Comparison of ENCODE assay signal across 12 mouse cellular contexts in the genomic region with DNA sequence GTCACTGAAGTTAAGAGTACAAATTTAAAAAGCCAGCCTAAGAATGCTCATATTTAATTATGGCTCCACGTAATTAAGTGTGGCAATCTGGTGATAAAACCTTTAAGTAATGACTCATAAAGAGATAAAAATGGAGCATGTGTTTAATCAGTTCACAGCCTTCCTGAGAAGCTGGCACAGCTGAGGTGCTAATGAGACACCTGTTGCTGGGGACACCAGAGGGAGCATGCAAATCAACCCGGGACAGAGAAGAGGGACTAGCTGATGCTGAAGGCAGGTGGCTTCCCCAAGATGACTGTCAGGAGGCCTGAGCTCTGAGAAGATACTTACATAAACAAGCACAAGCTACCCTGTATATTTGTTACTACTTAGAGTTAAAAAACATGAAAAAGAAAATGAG.
A peak's percentile ranks its signal among the peaks of the same experiment; 100 is the strongest.
DNase-seq lines count a peak whose midpoint lies in the region; ATAC-seq and TF ChIP-seq lines count a peak whose summit lies in the region.
"Had no signal": no experiment of that assay in that cellular context is flagged by ENCODE, and none has a peak within 500 bp of the region (broad histone marks: within the 10 kb centered on the region; RNA-seq: fewer than 3 reads in every experiment).

No protein-coding gene starts in this region.

- no peaks in the 10 kb centered on the region for H3K9me3 ChIP-seq in midbrain, postnatal 0 days (ENCODE audit: low read length)
- no peaks in the 10 kb centered on the region for H3K9me3 ChIP-seq in midbrain, embryonic 10.5 days (replicated peaks)
- no peaks in the 10 kb centered on the region for H3K9me3 ChIP-seq in hindbrain, embryonic 14.5 days (ENCODE audit: control insufficient read depth, low read length)
- H3K9me3 ChIP-seq: embryonic facial prominence, embryonic 12.5 days; limb, embryonic 13.5 days had no signal

- H3K9ac ChIP-seq in midbrain, postnatal 0 days (replicated peaks; ENCODE audit: low read length, poor library complexity, severe bottlenecking): no peak overlapping the region
- H3K9ac ChIP-seq in hindbrain, embryonic 14.5 days: no peak overlapping the region
- H3K9ac ChIP-seq: embryonic facial prominence, embryonic 12.5 days; limb, embryonic 13.5 days had no signal

- H3K4me2 ChIP-seq in midbrain, postnatal 0 days (ENCODE audit: low read depth, low read length, poor library complexity, severe bottlenecking): no peak overlapping the region
- H3K4me2 ChIP-seq in hindbrain, embryonic 14.5 days (replicated peaks): no peak overlapping the region
- H3K4me2 ChIP-seq: embryonic facial prominence, embryonic 12.5 days; limb, embryonic 13.5 days had no signal

- peak; percentile 43 for DNase-seq in midbrain, postnatal 0 days (ENCODE audit: low spot score)
- DNase-seq in midbrain, embryonic 10.5 days (ENCODE audit: low spot score): no peak
- DNase-seq in hindbrain, embryonic 14.5 days (ENCODE audit: low spot score): no peak
- peak; percentile 27 to 57 for DNase-seq in left cerebral cortex, adult 9 months (ENCODE audit: low spot score in 2 of 2)
- DNase-seq in right cerebral cortex, postnatal 4 days: peak; percentile 6
- no peak for DNase-seq in gastrocnemius, postnatal 10 days
- DNase-seq in natural killer cell, adult 2 months (ENCODE audit: low spot score in 2 of 2): no peak
- DNase-seq in thymus, postnatal 14 days: no peak
- DNase-seq: heart, postnatal 36 days had no signal

- no peak overlapping the region for H3K27ac ChIP-seq in midbrain, postnatal 0 days (ENCODE audit: low read depth, low read length)
- H3K27ac ChIP-seq in midbrain, embryonic 10.5 days (replicated peaks): no peak overlapping the region
- no peak overlapping the region for H3K27ac ChIP-seq in hindbrain, embryonic 14.5 days
- H3K27ac ChIP-seq: embryonic facial prominence, embryonic 12.5 days; limb, embryonic 13.5 days had no signal

- TF ChIP-seq CTCF in midbrain, postnatal 0 days (IDR thresholded peaks at IDR 0.05): no peak

- WGBS in midbrain, postnatal 0 days: 23% methylated on average over 2 of the region's 2 CpGs
- 42% methylated on average over 2 of the region's 2 CpGs for WGBS in midbrain, embryonic 10.5 days
- 24% methylated on average over 2 of the region's 2 CpGs for WGBS in hindbrain, embryonic 14.5 days

- H3K4me3 ChIP-seq in midbrain, postnatal 0 days (ENCODE audit: low read depth, low read length): no peak overlapping the region
- no peak overlapping the region for H3K4me3 ChIP-seq in midbrain, embryonic 10.5 days
- H3K4me3 ChIP-seq in hindbrain, embryonic 14.5 days (replicated peaks; ENCODE audit: low read length): no peak overlapping the region
- H3K4me3 ChIP-seq: embryonic facial prominence, embryonic 12.5 days; limb, embryonic 13.5 days had no signal

- H3K27me3 ChIP-seq in midbrain, postnatal 0 days (ENCODE audit: insufficient read depth, low read length): no peaks in the 10 kb centered on the region
- no peaks in the 10 kb centered on the region for H3K27me3 ChIP-seq in midbrain, embryonic 10.5 days (ENCODE audit: low read depth, poor library complexity, severe bottlenecking)
- no peaks in the 10 kb centered on the region for H3K27me3 ChIP-seq in hindbrain, embryonic 14.5 days (ENCODE audit: control insufficient read depth, insufficient read depth, low read length)
- H3K27me3 ChIP-seq: embryonic facial prominence, embryonic 12.5 days; limb, embryonic 13.5 days had no signal

- H3K36me3 ChIP-seq in midbrain, postnatal 0 days (ENCODE audit: insufficient read depth, low read length): no peaks in the 10 kb centered on the region
- no peaks in the 10 kb centered on the region for H3K36me3 ChIP-seq in midbrain, embryonic 10.5 days
- no peaks in the 10 kb centered on the region for H3K36me3 ChIP-seq in hindbrain, embryonic 14.5 days (replicated peaks; ENCODE audit: control insufficient read depth, insufficient read depth)
- H3K36me3 ChIP-seq: embryonic facial prominence, embryonic 12.5 days; limb, embryonic 13.5 days had no signal

- ATAC-seq in midbrain, postnatal 0 days (ENCODE audit: low FRiP score): no peak
- 0 out of 2 replicates have a peak, but pooled peaks have one; percentile 43 for ATAC-seq in hindbrain, embryonic 14.5 days (ENCODE audit: low FRiP score)
- ATAC-seq: lung, postnatal 0 days had no signal

- H3K4me1 ChIP-seq in midbrain, postnatal 0 days (ENCODE audit: insufficient read depth, low read length): no peaks in the 10 kb centered on the region
- no peaks in the 10 kb centered on the region for H3K4me1 ChIP-seq in midbrain, embryonic 10.5 days
- no peaks in the 10 kb centered on the region for H3K4me1 ChIP-seq in hindbrain, embryonic 14.5 days (replicated peaks; ENCODE audit: control insufficient read depth, insufficient read depth, low read length)
- H3K4me1 ChIP-seq: embryonic facial prominence, embryonic 12.5 days; limb, embryonic 13.5 days had no signal

Comparison
In these comparisons a context has a peak if more than half of its experiments do, and no peak if none do; other contexts are left out.
1. DNase-seq: peak in midbrain, postnatal 0 days (single experiment), left cerebral cortex, adult 9 months (2 of 2) and right cerebral cortex, postnatal 4 days (single experiment); none in midbrain, embryonic 10.5 days (single experiment), hindbrain, embryonic 14.5 days (single experiment), gastrocnemius, postnatal 10 days (single experiment), natural killer cell, adult 2 months (0 of 2) and thymus, postnatal 14 days (single experiment).